Mouse (Mus musculus) stomach, embryonic 16.5 days (tissue): ENCODE results near the gene Lrat. TPM values are rescaled to one million over a fixed set of nuclear protein-coding genes. Genes with fewer than 3 reads are reported as not detected.

Experiments used
- polyA plus RNA-seq: library from polyadenylated mRNA; unstranded; fragments of >200 nt; fragmentation: Nextera tagmentation; extraction: Ambion mirVana; gene quantifications from 2 replicates; pipeline ENCODE4 v1.2.1, GENCODE M21; 2015

The Lrat gene
- polyA plus RNA-seq, 1 experiment from 2014 or later, result 3.1 TPM

Other genes with a start within 250 kb of the Lrat start
- 3.5 and 5.2 TPM in 2 replicates for gene Rbm46, start 27.5 kb downstream of the Lrat start, polyA plus RNA-seq
- gene Fgg, start 103.8 kb upstream of the Lrat start, polyA plus RNA-seq, result 26.5 and 31.3 TPM in 2 replicates
- gene Fga, start 122.1 kb upstream of the Lrat start, polyA plus RNA-seq, result 28.7 and 36.9 TPM in 2 replicates
- gene Fgb, start 145.9 kb upstream of the Lrat start, polyA plus RNA-seq, result 16.8 and 21.8 TPM in 2 replicates
- gene Plrg1, start 151.5 kb upstream of the Lrat start, polyA plus RNA-seq, result 80.9 and 83.7 TPM in 2 replicates
- 0.45 and 0.62 TPM in 2 replicates for gene Dchs2, start 224.0 kb upstream of the Lrat start, polyA plus RNA-seq